In genomic region chr7:101662006-101662405, GRCm38 (mm10) we compare ENCODE assay signal across 14 mouse cellular contexts. TPM values are rescaled to one million over a fixed set of nuclear protein-coding genes. Genes with fewer than 3 reads are reported as not detected.
DNase-seq lines count a peak whose midpoint lies in the region; ATAC-seq and TF ChIP-seq lines count a peak whose summit lies in the region.
"Had no signal": no experiment of that assay in that cellular context is flagged by ENCODE, and none has a peak within 500 bp of the region (broad histone marks: within the 10 kb centered on the region; RNA-seq: fewer than 3 reads in every experiment).

No protein-coding gene starts in this region.

- no peak overlapping the region for H3K27ac ChIP-seq in forebrain, postnatal 0 days (ENCODE audit: low read depth, low read length)
- no peak overlapping the region for H3K27ac ChIP-seq in forebrain, embryonic 16.5 days (ENCODE audit: low read length)
- H3K27ac ChIP-seq in liver, postnatal 0 days (ENCODE audit: low read depth), result no peak overlapping the region
- H3K27ac ChIP-seq in ES-Bruce4 (ENCODE audit: insufficient read depth, low read length), result no peak overlapping the region
- no peak overlapping the region for H3K27ac ChIP-seq in small intestine, adult 2 months (ENCODE audit: insufficient read depth, low read depth, low read length)
- H3K27ac ChIP-seq: forebrain, embryonic 12.5 days; heart, embryonic 10.5 days had no signal

- WGBS in forebrain, postnatal 0 days, result 86% methylated on average over 1 of the region's 1 CpGs
- WGBS in forebrain, embryonic 16.5 days, result 94% methylated on average over 1 of the region's 1 CpGs
- 83% methylated on average over 1 of the region's 1 CpGs for WGBS in liver, postnatal 0 days (ENCODE audit: insufficient replicate concordance)
- 91% methylated on average over 1 of the region's 1 CpGs for WGBS in small intestine, adult 2 months

- TF ChIP-seq CTCF in forebrain, postnatal 0 days (IDR thresholded peaks at IDR 0.05; ENCODE audit: low read depth), result 0 out of 2 replicates have a peak, but pooled peaks have one; percentile 21
- TF ChIP-seq CTCF in liver, postnatal 0 days (IDR thresholded peaks at IDR 0.05; ENCODE audit: low read depth), result peak; percentile 61
- TF ChIP-seq CTCF in ES-Bruce4 (IDR thresholded peaks at IDR 0.05; ENCODE audit: low read depth, low read length), result peak; percentile 13
- peak; percentile 23; the same call in 1 of the 2 replicates for TF ChIP-seq CTCF in small intestine, adult 2 months (IDR thresholded peaks at IDR 0.05; ENCODE audit: extremely low read depth, insufficient read length, insufficient replicate concordance, low read depth, low read length)

- no peaks in the 10 kb centered on the region for H3K27me3 ChIP-seq in forebrain, postnatal 0 days (ENCODE audit: insufficient read depth, low read length)
- no peaks in the 10 kb centered on the region for H3K27me3 ChIP-seq in forebrain, embryonic 16.5 days (replicated peaks; ENCODE audit: control insufficient read depth, insufficient read depth, low read length)
- H3K27me3 ChIP-seq in liver, postnatal 0 days (ENCODE audit: insufficient read depth, low read length), result no peaks in the 10 kb centered on the region
- H3K27me3 ChIP-seq in ES-Bruce4 (ENCODE audit: control insufficient read depth, insufficient read depth, low read length, poor library complexity, severe bottlenecking), result no peaks in the 10 kb centered on the region
- H3K27me3 ChIP-seq in small intestine, adult 2 months (ENCODE audit: control insufficient read depth, insufficient read depth, low read length), result no peaks in the 10 kb centered on the region
- H3K27me3 ChIP-seq: forebrain, embryonic 12.5 days had no signal

- no peak overlapping the region for H3K4me3 ChIP-seq in forebrain, postnatal 0 days (ENCODE audit: low read depth, low read length)
- H3K4me3 ChIP-seq in forebrain, embryonic 16.5 days (replicated peaks; ENCODE audit: low read length), result no peak overlapping the region
- no peak overlapping the region for H3K4me3 ChIP-seq in liver, postnatal 0 days (ENCODE audit: low read depth, low read length)
- no peak overlapping the region for H3K4me3 ChIP-seq in ES-Bruce4 (ENCODE audit: low read depth, low read length)
- no peak overlapping the region for H3K4me3 ChIP-seq in small intestine, adult 2 months (ENCODE audit: low read depth, low read length)
- H3K4me3 ChIP-seq: forebrain, embryonic 12.5 days; heart, embryonic 10.5 days had no signal

- DNase-seq in forebrain, postnatal 0 days, result no peak
- DNase-seq in liver, postnatal 0 days, result no peak
- DNase-seq in liver, result no peak
- no peak for DNase-seq in thymus, postnatal 0 days (ENCODE audit: low spot score)
- DNase-seq in spleen, postnatal 14 days (ENCODE audit: low spot score in 2 of 2), result no peak
- DNase-seq: adrenal gland, adult 2 months; cerebellum, postnatal 14 days; kidney, adult 8-10 months; lung, adult 18-20 months had no signal

- no peak overlapping the region for H3K9ac ChIP-seq in forebrain, postnatal 0 days
- no peak overlapping the region for H3K9ac ChIP-seq in forebrain, embryonic 16.5 days (replicated peaks; ENCODE audit: low read depth, low read length)
- H3K9ac ChIP-seq in liver, postnatal 0 days (replicated peaks), result no peak overlapping the region
- H3K9ac ChIP-seq in ES-Bruce4 (ENCODE audit: low read depth, poor library complexity, severe bottlenecking), result no peak overlapping the region
- H3K9ac ChIP-seq: forebrain, embryonic 12.5 days had no signal

- TF ChIP-seq POLR2A in ES-Bruce4 (IDR thresholded peaks at IDR 0.05; ENCODE audit: insufficient read depth, low read length), result no peak
- no peak for TF ChIP-seq POLR2A in small intestine, adult 2 months (IDR thresholded peaks at IDR 0.05; ENCODE audit: low read depth, low read length)

- no peak overlapping the region for H3K4me2 ChIP-seq in forebrain, postnatal 0 days (ENCODE audit: low read depth)
- H3K4me2 ChIP-seq in forebrain, embryonic 16.5 days (ENCODE audit: low read length), result no peak overlapping the region
- H3K4me2 ChIP-seq in liver, postnatal 0 days (ENCODE audit: low read depth, low read length), result no peak overlapping the region
- H3K4me2 ChIP-seq: forebrain, embryonic 12.5 days had no signal

- no peak for ATAC-seq in forebrain, postnatal 0 days
- no peak for ATAC-seq in forebrain, embryonic 16.5 days
- ATAC-seq in liver, postnatal 0 days, result no peak

- H3K4me1 ChIP-seq in forebrain, postnatal 0 days (ENCODE audit: insufficient read depth), result peaks cover 11% of the 10 kb centered on the region
- peaks cover 23% of the 10 kb centered on the region for H3K4me1 ChIP-seq in forebrain, embryonic 16.5 days (replicated peaks; ENCODE audit: control insufficient read depth, insufficient read depth, low read length)
- peaks cover 9% of the 10 kb centered on the region; the same call in 1 of the 2 replicates for H3K4me1 ChIP-seq in liver, postnatal 0 days (ENCODE audit: insufficient read depth)
- H3K4me1 ChIP-seq in ES-Bruce4 (ENCODE audit: control insufficient read depth, insufficient read depth, low read length), result no peaks in the 10 kb centered on the region
- peaks cover 7% of the 10 kb centered on the region for H3K4me1 ChIP-seq in small intestine, adult 2 months (ENCODE audit: control insufficient read depth, insufficient read depth, insufficient read length, low read length)

- no peaks in the 10 kb centered on the region for H3K9me3 ChIP-seq in forebrain, postnatal 0 days (ENCODE audit: low read length)
- H3K9me3 ChIP-seq in forebrain, embryonic 16.5 days (ENCODE audit: control insufficient read depth, low read length), result peaks cover 2% of the 10 kb centered on the region; the same call in 1 of the 2 replicates
- H3K9me3 ChIP-seq in liver, postnatal 0 days (ENCODE audit: low read length), result no peaks in the 10 kb centered on the region
- no peaks in the 10 kb centered on the region for H3K9me3 ChIP-seq in ES-Bruce4 (replicated peaks; ENCODE audit: control insufficient read depth, insufficient read depth, low read length, poor library complexity, severe bottlenecking)
- H3K9me3 ChIP-seq: forebrain, embryonic 12.5 days; heart, embryonic 10.5 days had no signal

- no peaks in the 10 kb centered on the region for H3K36me3 ChIP-seq in forebrain, postnatal 0 days (ENCODE audit: insufficient read depth)
- no peaks in the 10 kb centered on the region for H3K36me3 ChIP-seq in forebrain, embryonic 16.5 days (ENCODE audit: control insufficient read depth, insufficient read depth)
- H3K36me3 ChIP-seq in liver, postnatal 0 days (replicated peaks; ENCODE audit: insufficient read depth, low read length), result no peaks in the 10 kb centered on the region
- no peaks in the 10 kb centered on the region; the same call in 1 of the 2 replicates for H3K36me3 ChIP-seq in ES-Bruce4 (ENCODE audit: control insufficient read depth, insufficient read depth, low read length, poor library complexity, severe bottlenecking)
- no peaks in the 10 kb centered on the region for H3K36me3 ChIP-seq in small intestine, adult 2 months (ENCODE audit: control insufficient read depth, insufficient read depth, low read length)
- H3K36me3 ChIP-seq: forebrain, embryonic 12.5 days had no signal

- TF ChIP-seq EP300 in liver, postnatal 0 days (IDR thresholded peaks at IDR 0.05; ENCODE audit: low read depth), result no peak
- no peak for TF ChIP-seq EP300 in ES-Bruce4 (IDR thresholded peaks at IDR 0.05; ENCODE audit: insufficient read depth, low read depth, low read length)

RNA-seq across cellular contexts. Expression of gene Clpb, which starts 1.4 kb away (rescaled TPM):
- 40.6 and 45.9 TPM in 2 replicates for total RNA-seq in forebrain, postnatal 0 days (2014; rRNA removed)
- 34.6 and 38.3 TPM in 2 replicates for polyA plus RNA-seq in forebrain, postnatal 0 days (2015; fragmentation: Nextera tagmentation; extraction: Ambion mirVana)
- 42.0 and 51.9 TPM in 2 replicates for polyA plus RNA-seq in forebrain, embryonic 16.5 days (2015; fragmentation: Nextera tagmentation; extraction: Ambion mirVana)
- 15.1 and 16.3 TPM in 2 replicates for polyA plus RNA-seq in liver, postnatal 0 days (2015; fragmentation: Nextera tagmentation; extraction: Ambion mirVana)
- 55.0 and 58.9 TPM in 2 replicates for polyA plus RNA-seq in ES-Bruce4 (2011; ENCODE audit: insufficient read depth, insufficient read length, low read depth, missing spikeins)
- polyA plus RNA-seq in small intestine, adult 2 months (2012; rRNA removed), result 5.5 and 7.2 TPM in 2 replicates
- 30.5 and 33.4 TPM in 2 replicates for polyA plus RNA-seq in thymus, postnatal 0 days (2015; fragmentation: Nextera tagmentation; extraction: Ambion mirVana)
